Mouse (Mus musculus): Measurements from ENCODE around the gene Gm12830. TPM values are rescaled to one million over a fixed set of nuclear protein-coding genes. Genes with fewer than 3 reads are reported as not detected.

Gene Gm12830
- polyA plus RNA-seq, 1 experiment from 2014 or later: not detected

- no peak overlapping the region for H3K4me2 ChIP-seq (replicated peaks; ENCODE audit: low read depth, low read length)
- no peaks in the 10 kb centered on the region; the same call in 1 of the 2 replicates for H3K4me1 ChIP-seq (ENCODE audit: insufficient read depth, low read depth, low read length)
- DNase-seq (ENCODE audit: low spot score) (peak; percentile 33), ATAC-seq (peak; percentile 65)
- H3K4me3 ChIP-seq (ENCODE audit: low read depth, low read length): no peak overlapping the region
- no peak overlapping the region for H3K9ac ChIP-seq (replicated peaks; ENCODE audit: low read depth)
- H3K36me3 ChIP-seq (ENCODE audit: insufficient read depth, low read length): no peaks in the 10 kb centered on the region
- no peaks in the 10 kb centered on the region for H3K27me3 ChIP-seq (replicated peaks; ENCODE audit: insufficient read depth, low read length)
- TF ChIP-seq CTCF (IDR thresholded peaks at IDR 0.05): no peak
- no peak for TF ChIP-seq EP300 (IDR thresholded peaks at IDR 0.05)
- no peaks in the 10 kb centered on the region for H3K9me3 ChIP-seq (ENCODE audit: low read length)
- H3K27ac ChIP-seq (ENCODE audit: low read length): no peak overlapping the region
- 15% methylated on average over 5 of the region's 5 CpGs for WGBS
Measured at GRCm38 (mm10) chr4:114797254-114797914, 24.1 kb upstream of the Gm12830 start.

- H3K4me1 ChIP-seq (ENCODE audit: insufficient read depth, low read depth, low read length): no peaks in the 10 kb centered on the region; the same call in 1 of the 2 replicates
- H3K27me3 ChIP-seq (replicated peaks; ENCODE audit: insufficient read depth, low read length): no peaks in the 10 kb centered on the region
- H3K9me3 ChIP-seq (ENCODE audit: low read length): no peaks in the 10 kb centered on the region
- H3K36me3 ChIP-seq (ENCODE audit: insufficient read depth, low read length): no peaks in the 10 kb centered on the region
- ATAC-seq (no peak), DNase-seq (ENCODE audit: low spot score) (no peak)
- WGBS: 49% methylated on average over 7 of the region's 7 CpGs
- no peak overlapping the region for H3K9ac ChIP-seq (replicated peaks; ENCODE audit: low read depth)
- no peak overlapping the region for H3K4me3 ChIP-seq (ENCODE audit: low read depth, low read length)
- no peak for TF ChIP-seq EP300 (IDR thresholded peaks at IDR 0.05)
- TF ChIP-seq CTCF (IDR thresholded peaks at IDR 0.05): no peak
- H3K4me2 ChIP-seq (replicated peaks; ENCODE audit: low read depth, low read length): no peak overlapping the region
- H3K27ac ChIP-seq (ENCODE audit: low read length): no peak overlapping the region
Measured at GRCm38 (mm10) chr4:114798041-114798624, 23.4 kb upstream of the Gm12830 start.

- no peaks in the 10 kb centered on the region for H3K27me3 ChIP-seq (replicated peaks; ENCODE audit: insufficient read depth, low read length)
- no peak for ATAC-seq
- no peaks in the 10 kb centered on the region for H3K4me1 ChIP-seq (ENCODE audit: insufficient read depth, low read depth, low read length)
- no peak overlapping the region for H3K27ac ChIP-seq (ENCODE audit: low read length)
- TF ChIP-seq EP300 (IDR thresholded peaks at IDR 0.05) (no peak), CTCF (IDR thresholded peaks at IDR 0.05) (no peak)
- H3K9me3 ChIP-seq (ENCODE audit: low read length): no peaks in the 10 kb centered on the region
- H3K4me3 ChIP-seq (ENCODE audit: low read depth, low read length): no peak overlapping the region
- 34% methylated on average over 5 of the region's 5 CpGs for WGBS
- H3K9ac ChIP-seq (replicated peaks; ENCODE audit: low read depth): no peak overlapping the region
- no peak for DNase-seq (ENCODE audit: low spot score)
- H3K36me3 ChIP-seq (ENCODE audit: insufficient read depth, low read length): no peaks in the 10 kb centered on the region
- no peak overlapping the region for H3K4me2 ChIP-seq (replicated peaks; ENCODE audit: low read depth, low read length)
Measured at GRCm38 (mm10) chr4:114804096-114804495, 17.4 kb upstream of the Gm12830 start.

GRCm38 (mm10) chr4:114818963-114819702, 2.4 kb upstream of the Gm12830 start:
- no peak overlapping the region for H3K9ac ChIP-seq (replicated peaks; ENCODE audit: low read depth)
- no peak overlapping the region for H3K4me3 ChIP-seq (ENCODE audit: low read depth, low read length)
- TF ChIP-seq EP300 (IDR thresholded peaks at IDR 0.05) (no peak), CTCF (IDR thresholded peaks at IDR 0.05) (no peak)
- DNase-seq (ENCODE audit: low spot score) (peak; percentile 33), ATAC-seq (no peak)
- WGBS: 18% methylated on average over 9 of the region's 9 CpGs
- no peak overlapping the region for H3K4me2 ChIP-seq (replicated peaks; ENCODE audit: low read depth, low read length)
- no peak overlapping the region for H3K27ac ChIP-seq (ENCODE audit: low read length)
- no peaks in the 10 kb centered on the region for H3K9me3 ChIP-seq (ENCODE audit: low read length)
- no peaks in the 10 kb centered on the region for H3K4me1 ChIP-seq (ENCODE audit: insufficient read depth, low read depth, low read length)
- no peaks in the 10 kb centered on the region for H3K27me3 ChIP-seq (replicated peaks; ENCODE audit: insufficient read depth, low read length)
- no peaks in the 10 kb centered on the region for H3K36me3 ChIP-seq (ENCODE audit: insufficient read depth, low read length)

GRCm38 (mm10) chr4:114834770-114835581, 13.5 kb downstream of the Gm12830 start:
- 45% methylated on average over 10 of the region's 10 CpGs for WGBS
- ATAC-seq (0 out of 2 replicates have a peak, but pooled peaks have one; percentile 19), DNase-seq (ENCODE audit: low spot score) (no peak)
- Histone ChIP-seq H3K9ac (replicated peaks; ENCODE audit: low read depth) (no peak overlapping the region), H3K4me3 (ENCODE audit: low read depth, low read length) (no peak overlapping the region), H3K36me3 (ENCODE audit: insufficient read depth, low read length) (no peaks in the 10 kb centered on the region), H3K9me3 (ENCODE audit: low read length) (no peaks in the 10 kb centered on the region), H3K4me1 (ENCODE audit: insufficient read depth, low read depth, low read length) (no peaks in the 10 kb centered on the region), H3K27me3 (replicated peaks; ENCODE audit: insufficient read depth, low read length) (no peaks in the 10 kb centered on the region), H3K27ac (ENCODE audit: low read length) (no peak overlapping the region), H3K4me2 (replicated peaks; ENCODE audit: low read depth, low read length) (no peak overlapping the region)
- TF ChIP-seq EP300 (IDR thresholded peaks at IDR 0.05) (no peak), CTCF (IDR thresholded peaks at IDR 0.05) (peak; percentile 23; the same call in 1 of the 2 replicates)
